Mouse (Mus musculus): ENCODE results near the gene Prkcb.

DNA sequence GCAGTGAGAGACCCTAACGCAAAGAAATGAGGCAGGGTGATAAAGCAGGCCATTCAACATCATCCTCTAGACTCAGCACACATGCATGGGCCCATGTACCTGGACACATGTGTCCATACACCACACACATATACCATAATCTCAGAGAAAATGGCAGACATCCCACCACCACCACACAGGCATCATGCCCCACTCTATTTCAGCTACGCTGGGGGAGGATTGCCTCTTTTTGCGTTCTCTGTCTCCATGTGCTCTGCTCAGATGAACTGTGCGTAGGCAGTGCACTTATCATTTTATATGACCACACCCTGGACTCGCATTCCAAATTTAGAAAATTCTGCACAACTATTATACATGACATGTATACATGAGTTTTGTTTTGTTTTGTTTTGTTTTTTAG lies 286.5 kb downstream of the Prkcb start:
- TF ChIP-seq CTCF (IDR thresholded peaks at IDR 0.05; ENCODE audit: borderline replicate concordance, insufficient read depth, low read length) (no peak), POLR2A (IDR thresholded peaks at IDR 0.05; ENCODE audit: low read depth, low read length) (no peak)

Measured in embryonic fibroblast, embryonic 13.5 days (primary cell).